Mouse (Mus musculus) thymus, postnatal 36 days (tissue): ENCODE measurements at regions not wholly inside any gene's neighbourhood (a gene's known extent, or its start where the extent isn't known, plus 50 kb on each side); places are given as distances from the start of the nearest gene placed in this dataset.

Experiments
- DNase-seq, 2 experiments: peaks; one replicate each; pipeline ENCODE4 v3.0.0; 2022; ENCODE audit warnings: mixed read lengths in 2 of 2

- no peak for DNase-seq
Measured at GRCm38 (mm10) chr7:136056876-136057484, 340.8 kb upstream of the Mki67 start.

GRCm38 (mm10) chr7:136058319-136058718, 342.2 kb upstream of the Mki67 start:
- no peak for DNase-seq

- DNase-seq, result no peak
Measured at GRCm38 (mm10) chr7:136058751-136059681, 342.9 kb upstream of the Mki67 start.

- no peak for DNase-seq
Measured at GRCm38 (mm10) chr7:136059896-136060295, 343.7 kb upstream of the Mki67 start.

GRCm38 (mm10) chr7:136060339-136061073, 344.3 kb upstream of the Mki67 start:
- no peak for DNase-seq

- DNase-seq, result no peak
Measured at GRCm38 (mm10) chr7:136062658-136063057, 346.5 kb upstream of the Mki67 start.

GRCm38 (mm10) chr7:136065038-136065678, 349.0 kb upstream of the Mki67 start:
- DNase-seq, result no peak

- DNase-seq, result no peak
Measured at GRCm38 (mm10) chr7:136065679-136066055, 349.5 kb upstream of the Mki67 start.

GRCm38 (mm10) chr7:136070881-136071280, 354.7 kb upstream of the Mki67 start:
- no peak for DNase-seq

GRCm38 (mm10) chr7:136071331-136071730, 355.2 kb upstream of the Mki67 start:
- no peak for DNase-seq

GRCm38 (mm10) chr7:136073265-136073799, 357.2 kb upstream of the Mki67 start:
- DNase-seq, result no peak

GRCm38 (mm10) chr7:136074043-136074442, 357.9 kb upstream of the Mki67 start:
- no peak for DNase-seq

- DNase-seq, result no peak
Measured at GRCm38 (mm10) chr7:136081534-136082252, 365.5 kb upstream of the Mki67 start.

- no peak for DNase-seq
Measured at GRCm38 (mm10) chr7:136082253-136082867, 366.2 kb upstream of the Mki67 start.

GRCm38 (mm10) chr7:136083005-136083404, 366.8 kb upstream of the Mki67 start:
- no peak for DNase-seq

GRCm38 (mm10) chr7:136083571-136084342, 367.6 kb upstream of the Mki67 start:
- DNase-seq, result no peak

GRCm38 (mm10) chr7:136088785-136089184, 372.6 kb upstream of the Mki67 start:
- DNase-seq, result no peak

- DNase-seq, result no peak
Measured at GRCm38 (mm10) chr7:136094681-136095360, 378.7 kb upstream of the Mki67 start.

GRCm38 (mm10) chr7:136104021-136104420, 387.9 kb upstream of the Mki67 start:
- DNase-seq, result no peak

GRCm38 (mm10) chr7:136112163-136112562, 396.0 kb upstream of the Mki67 start:
- no peak for DNase-seq
